Mouse (Mus musculus): Measurements from ENCODE around the gene Denr. TPM values are rescaled to one million over a fixed set of nuclear protein-coding genes. Genes with fewer than 3 reads are reported as not detected.

Denr gene
- polyA plus RNA-seq (2012): 4.7 and 5.6 TPM in 2 replicates

GRCm38 (mm10) chr5:123906976-123907630, at the start of gene Denr:
TSS of gene Denr (plus strand) at chr5:123907175.
- no peak for TF ChIP-seq TAL1 (IDR thresholded peaks at IDR 0.05; ENCODE audit: low read length)
- TF ChIP-seq GATA1 (IDR thresholded peaks at IDR 0.05; ENCODE audit: low read length): no peak
- Histone ChIP-seq H3K4me3 (replicated peaks) (peak within 1 kb of the TSS; percentile 73), H3K9me3 (ENCODE audit: control insufficient read depth, low read length) (no peaks in the 10 kb centered on the region), H3K36me3 (ENCODE audit: control insufficient read depth) (peaks cover 34% of the 10 kb centered on the region), H3K4me1 (ENCODE audit: control insufficient read depth) (peaks cover 30% of the 10 kb centered on the region), H3K27me3 (ENCODE audit: control insufficient read depth) (no peaks in the 10 kb centered on the region)

DNA sequence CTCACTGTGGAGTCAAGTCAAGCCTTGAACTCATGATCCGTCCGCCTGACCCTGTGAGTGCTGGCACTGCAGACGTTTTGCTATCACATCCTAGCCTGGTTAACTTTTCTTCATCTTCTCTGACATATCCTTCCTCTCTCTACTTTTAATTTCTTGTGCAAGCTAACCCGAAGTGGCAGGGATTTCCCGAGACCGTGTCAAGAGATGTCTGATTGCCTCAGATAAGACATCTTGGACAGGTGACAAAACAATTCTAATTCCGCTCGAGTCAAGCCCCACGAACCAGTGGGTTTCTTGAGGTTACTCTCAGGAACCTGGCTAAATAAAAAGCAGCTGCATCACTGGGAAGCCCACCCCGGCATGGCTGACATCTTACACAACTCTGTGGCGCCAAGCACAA, 48.2 kb upstream of the Denr start:
- no peaks in the 10 kb centered on the region for H3K36me3 ChIP-seq (ENCODE audit: control insufficient read depth)
- no peaks in the 10 kb centered on the region for H3K9me3 ChIP-seq (ENCODE audit: control insufficient read depth, low read length)
- H3K4me3 ChIP-seq (replicated peaks): no peak overlapping the region
- TF ChIP-seq GATA1 (IDR thresholded peaks at IDR 0.05; ENCODE audit: low read length): no peak
- no peak for TF ChIP-seq TAL1 (IDR thresholded peaks at IDR 0.05; ENCODE audit: low read length)
- H3K27me3 ChIP-seq (ENCODE audit: control insufficient read depth): no peaks in the 10 kb centered on the region
- no peaks in the 10 kb centered on the region for H3K4me1 ChIP-seq (ENCODE audit: control insufficient read depth)

DNA sequence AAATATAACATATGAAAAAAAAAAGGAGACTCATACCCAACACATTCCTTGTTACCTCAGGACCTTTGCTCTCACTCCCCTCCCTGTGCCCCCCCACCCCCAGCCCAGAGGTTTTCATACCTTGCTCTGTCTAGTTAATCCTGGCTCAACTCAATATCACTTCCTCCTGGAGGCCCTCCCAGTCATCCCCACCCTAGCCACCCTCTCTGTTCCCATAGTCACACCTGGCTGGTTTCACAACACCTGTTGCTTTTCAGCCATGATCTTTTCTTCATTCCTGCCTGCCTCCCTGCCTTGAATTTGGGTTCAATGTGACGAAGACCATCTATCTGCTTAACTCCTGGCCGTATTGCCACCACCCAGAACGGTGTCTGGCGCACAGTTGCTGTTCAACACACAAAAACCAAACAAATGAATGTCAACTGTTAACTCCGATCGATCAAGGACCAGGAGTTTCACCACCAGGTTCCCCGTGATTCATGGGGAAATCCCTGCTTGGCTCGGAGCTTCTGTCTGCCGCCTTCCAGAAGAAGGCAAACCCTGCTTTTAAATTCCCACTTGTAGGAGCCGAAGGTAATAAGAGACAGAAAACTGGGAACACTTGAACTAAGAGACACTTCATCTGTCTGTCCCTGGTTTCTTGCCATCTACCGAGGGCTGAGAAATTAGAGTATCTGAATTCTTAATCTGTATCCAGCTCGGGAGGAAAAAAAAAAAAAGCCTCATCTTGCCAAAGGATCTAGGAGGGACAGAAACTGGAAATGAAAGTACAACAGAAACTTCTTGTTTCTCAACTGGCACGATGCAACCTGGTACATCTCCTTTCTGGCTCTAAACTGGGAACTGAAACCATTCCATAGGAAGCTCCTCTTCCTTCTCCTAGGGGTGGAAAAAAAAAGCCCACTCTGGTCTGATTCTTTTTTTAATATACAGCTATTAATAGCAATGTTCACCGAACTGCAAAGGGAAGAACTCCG, 44.3 kb upstream of the Denr start:
- no peak overlapping the region for H3K4me3 ChIP-seq (replicated peaks)
- no peaks in the 10 kb centered on the region for H3K9me3 ChIP-seq (ENCODE audit: control insufficient read depth, low read length)
- no peaks in the 10 kb centered on the region for H3K36me3 ChIP-seq (ENCODE audit: control insufficient read depth)
- no peaks in the 10 kb centered on the region for H3K4me1 ChIP-seq (ENCODE audit: control insufficient read depth)
- no peaks in the 10 kb centered on the region for H3K27me3 ChIP-seq (ENCODE audit: control insufficient read depth)
- TF ChIP-seq TAL1 (IDR thresholded peaks at IDR 0.05; ENCODE audit: low read length): no peak
- no peak for TF ChIP-seq GATA1 (IDR thresholded peaks at IDR 0.05; ENCODE audit: low read length)

GRCm38 (mm10) chr5:123863934-123864333, 43.0 kb upstream of the Denr start:
- Histone ChIP-seq H3K9me3 (ENCODE audit: control insufficient read depth, low read length) (no peaks in the 10 kb centered on the region), H3K4me3 (replicated peaks) (no peak overlapping the region), H3K27me3 (ENCODE audit: control insufficient read depth) (no peaks in the 10 kb centered on the region), H3K36me3 (ENCODE audit: control insufficient read depth) (no peaks in the 10 kb centered on the region), H3K4me1 (ENCODE audit: control insufficient read depth) (no peaks in the 10 kb centered on the region)
- TF ChIP-seq TAL1 (IDR thresholded peaks at IDR 0.05; ENCODE audit: low read length) (no peak), GATA1 (IDR thresholded peaks at IDR 0.05; ENCODE audit: low read length) (no peak)

GRCm38 (mm10) chr5:123865365-123865764, 41.6 kb upstream of the Denr start, which contains the start of gene Hcar2:
TSS of gene Hcar2 (minus strand) at chr5:123865499.
- no peaks in the 10 kb centered on the region for H3K4me1 ChIP-seq (ENCODE audit: control insufficient read depth)
- no peaks in the 10 kb centered on the region for H3K27me3 ChIP-seq (ENCODE audit: control insufficient read depth)
- H3K4me3 ChIP-seq (replicated peaks): no peak within 1 kb of the TSS
- TF ChIP-seq TAL1 (IDR thresholded peaks at IDR 0.05; ENCODE audit: low read length): no peak
- TF ChIP-seq GATA1 (IDR thresholded peaks at IDR 0.05; ENCODE audit: low read length): no peak
- no peaks in the 10 kb centered on the region for H3K36me3 ChIP-seq (ENCODE audit: control insufficient read depth)
- no peaks in the 10 kb centered on the region for H3K9me3 ChIP-seq (ENCODE audit: control insufficient read depth, low read length)

GRCm38 (mm10) chr5:123866457-123866856, 40.5 kb upstream of the Denr start:
- no peak for TF ChIP-seq GATA1 (IDR thresholded peaks at IDR 0.05; ENCODE audit: low read length)
- no peak overlapping the region for H3K4me3 ChIP-seq (replicated peaks)
- H3K9me3 ChIP-seq (ENCODE audit: control insufficient read depth, low read length): no peaks in the 10 kb centered on the region
- H3K36me3 ChIP-seq (ENCODE audit: control insufficient read depth): no peaks in the 10 kb centered on the region
- no peaks in the 10 kb centered on the region for H3K27me3 ChIP-seq (ENCODE audit: control insufficient read depth)
- no peaks in the 10 kb centered on the region for H3K4me1 ChIP-seq (ENCODE audit: control insufficient read depth)

GRCm38 (mm10) chr5:123869615-123870014, 37.4 kb upstream of the Denr start:
- no peaks in the 10 kb centered on the region for H3K4me1 ChIP-seq (ENCODE audit: control insufficient read depth)
- no peaks in the 10 kb centered on the region for H3K36me3 ChIP-seq (ENCODE audit: control insufficient read depth)
- H3K9me3 ChIP-seq (ENCODE audit: control insufficient read depth, low read length): no peaks in the 10 kb centered on the region
- no peaks in the 10 kb centered on the region for H3K27me3 ChIP-seq (ENCODE audit: control insufficient read depth)
- H3K4me3 ChIP-seq (replicated peaks): no peak overlapping the region
- no peak for TF ChIP-seq GATA1 (IDR thresholded peaks at IDR 0.05; ENCODE audit: low read length)
- no peak for TF ChIP-seq TAL1 (IDR thresholded peaks at IDR 0.05; ENCODE audit: low read length)

GRCm38 (mm10) chr5:123874177-123874576, 32.8 kb upstream of the Denr start:
- no peaks in the 10 kb centered on the region for H3K9me3 ChIP-seq (ENCODE audit: control insufficient read depth, low read length)
- no peak overlapping the region for H3K4me3 ChIP-seq (replicated peaks)
- H3K27me3 ChIP-seq (ENCODE audit: control insufficient read depth): peaks cover 10% of the 10 kb centered on the region
- no peaks in the 10 kb centered on the region for H3K36me3 ChIP-seq (ENCODE audit: control insufficient read depth)
- no peaks in the 10 kb centered on the region for H3K4me1 ChIP-seq (ENCODE audit: control insufficient read depth)
- no peak for TF ChIP-seq TAL1 (IDR thresholded peaks at IDR 0.05; ENCODE audit: low read length)
- no peak for TF ChIP-seq GATA1 (IDR thresholded peaks at IDR 0.05; ENCODE audit: low read length)

- Histone ChIP-seq H3K4me3 (replicated peaks) (no peak overlapping the region), H3K27me3 (ENCODE audit: control insufficient read depth) (peaks cover 14% of the 10 kb centered on the region), H3K9me3 (ENCODE audit: control insufficient read depth, low read length) (no peaks in the 10 kb centered on the region), H3K36me3 (ENCODE audit: control insufficient read depth) (no peaks in the 10 kb centered on the region), H3K4me1 (ENCODE audit: control insufficient read depth) (no peaks in the 10 kb centered on the region; the same call in 1 of the 2 replicates)
- TF ChIP-seq GATA1 (IDR thresholded peaks at IDR 0.05; ENCODE audit: low read length) (no peak), TAL1 (IDR thresholded peaks at IDR 0.05; ENCODE audit: low read length) (no peak)
Measured at GRCm38 (mm10) chr5:123878056-123878455, 28.9 kb upstream of the Denr start.
